Mouse (Mus musculus) CD4-positive, CD25-positive, alpha-beta regulatory T cell, adult 2 months (primary cell): ENCODE data around the gene Thap12.

Experiments
- DNase-seq: peaks from one replicate; pipeline ENCODE4 v3.0.0-alpha.2; 2012; ENCODE audit warnings: low read depth, low spot score

The Thap12 gene

GRCm38 (mm10) chr7:98702283-98703240 lies at the start of gene Thap12:
Gene Thap12, plus strand, starts transcription at chr7:98703103.
- peak; percentile 100 for DNase-seq

GRCm38 (mm10) chr7:98655681-98656530 lies 47.0 kb upstream of the Thap12 start:
- DNase-seq = peak; percentile 86

GRCm38 (mm10) chr7:98656531-98657221 lies 46.2 kb upstream of the Thap12 start, which contains the start of gene Emsy:
Gene Emsy, minus strand, starts transcription at chr7:98656783.
- DNase-seq = peak; percentile 95

DNA sequence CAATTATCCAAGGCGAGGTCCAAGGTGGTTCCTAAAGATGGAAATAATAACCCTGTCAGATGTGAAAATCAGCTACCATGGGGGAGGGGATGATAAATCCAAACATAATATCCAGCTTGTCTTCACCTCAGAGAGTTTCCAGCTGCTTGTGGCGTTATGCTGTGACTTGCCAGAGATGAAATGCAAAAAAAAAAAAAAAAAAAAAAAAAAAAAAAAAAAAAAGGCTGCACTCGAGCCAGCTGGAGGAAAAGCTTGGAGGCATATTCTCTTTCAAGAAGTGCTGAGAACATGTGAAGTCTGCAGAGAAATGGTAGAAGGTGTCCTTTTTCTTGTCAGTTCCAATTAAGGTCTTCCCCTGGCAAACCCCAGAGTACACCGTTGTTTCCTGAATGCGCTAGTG lies 37.7 kb upstream of the Thap12 start:
- DNase-seq = no peak

DNA sequence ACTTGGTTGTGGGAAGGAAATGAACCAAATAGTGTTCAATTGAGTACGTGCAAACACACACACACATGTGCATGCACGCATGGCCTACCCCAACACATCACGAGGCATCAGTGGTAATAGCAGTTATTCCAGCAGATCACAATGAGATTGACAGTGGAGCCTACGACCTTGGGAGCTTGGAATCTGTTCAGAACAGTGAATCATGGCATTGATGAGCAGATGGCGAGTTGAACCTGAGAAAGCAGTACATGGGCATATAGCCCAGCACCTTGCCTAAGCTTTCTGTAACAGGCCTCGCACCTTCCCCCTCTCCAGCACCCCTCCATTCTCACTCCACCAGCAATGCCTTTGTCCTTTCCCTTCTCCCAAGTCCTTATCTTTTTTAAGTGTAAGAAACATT lies 37.2 kb upstream of the Thap12 start:
- no peak for DNase-seq

DNA sequence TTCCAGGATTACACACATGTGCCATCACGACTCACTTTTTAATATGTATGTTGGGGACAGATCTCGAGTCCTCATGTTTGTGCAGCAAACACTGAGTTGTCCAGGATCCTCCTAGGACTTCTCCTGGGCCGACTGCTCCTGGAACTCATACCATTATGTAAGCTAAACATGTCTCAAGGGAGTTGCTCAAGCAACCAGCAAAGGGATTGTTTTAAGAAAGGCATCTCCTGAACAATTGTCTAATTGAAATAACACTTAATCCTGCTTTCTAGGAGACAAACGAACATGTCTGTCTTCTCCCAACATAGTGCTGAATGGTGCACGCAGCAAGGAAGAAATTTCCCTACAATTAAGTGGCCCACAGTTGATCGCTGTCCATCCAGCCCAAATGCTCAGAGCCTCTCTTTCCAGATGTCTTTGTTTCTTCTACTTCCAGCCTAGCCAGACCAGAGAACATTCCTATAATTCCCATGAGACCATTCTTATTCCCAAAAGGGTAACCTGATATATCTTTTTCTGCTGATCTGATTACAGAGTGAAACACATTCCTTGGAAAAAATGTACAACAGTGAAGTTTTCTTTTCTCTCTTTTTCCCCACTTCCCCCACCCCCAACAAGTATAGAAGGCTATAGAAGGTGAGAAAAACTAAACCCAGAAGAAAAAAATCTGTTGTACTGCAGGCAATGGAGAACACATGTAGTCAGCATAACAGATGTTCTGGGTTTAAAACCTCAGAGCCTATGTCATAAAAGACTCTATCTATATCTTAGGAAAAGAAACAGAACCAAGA lies 34.8 kb upstream of the Thap12 start:
- no peak for DNase-seq

DNA sequence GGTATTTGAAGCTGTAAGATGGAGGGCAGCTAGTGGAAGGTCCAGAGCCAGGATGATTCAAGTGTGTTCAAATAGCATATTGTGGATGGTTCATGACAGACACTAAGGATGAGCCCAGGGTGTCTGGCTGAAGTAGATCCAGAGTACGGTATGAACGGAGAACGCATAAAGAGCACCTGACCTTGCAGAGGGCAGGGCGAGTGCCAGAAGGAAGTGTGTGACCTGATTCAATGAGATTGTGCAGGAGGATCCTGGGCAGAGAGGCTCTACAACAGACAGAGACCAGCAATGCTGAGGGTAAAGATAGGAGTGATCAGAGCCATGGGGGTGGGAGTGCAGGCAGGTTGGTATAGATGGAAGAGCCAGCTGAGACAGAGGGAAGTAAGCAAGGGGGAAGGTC lies 32.1 kb upstream of the Thap12 start:
- no peak for DNase-seq

DNA sequence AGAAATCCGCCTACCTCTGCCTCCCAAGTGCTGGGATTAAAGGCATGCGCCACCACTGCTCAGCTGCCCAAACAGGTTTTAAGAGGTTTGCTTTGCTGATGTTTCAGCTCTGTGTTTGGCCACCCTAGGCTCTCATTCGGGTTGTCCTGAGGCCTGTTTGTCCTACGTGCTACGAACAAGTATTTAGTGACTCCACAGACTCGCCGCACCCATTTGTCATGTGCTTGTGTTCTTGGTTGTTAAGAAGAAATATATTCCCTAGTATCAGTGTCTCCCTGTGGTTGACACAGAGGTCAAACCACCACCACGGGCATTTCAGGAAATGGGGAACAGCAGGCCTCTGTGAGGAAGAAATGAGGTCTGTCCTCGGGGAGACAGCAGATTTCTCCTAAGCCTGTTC lies 31.5 kb upstream of the Thap12 start:
- DNase-seq = no peak

DNA sequence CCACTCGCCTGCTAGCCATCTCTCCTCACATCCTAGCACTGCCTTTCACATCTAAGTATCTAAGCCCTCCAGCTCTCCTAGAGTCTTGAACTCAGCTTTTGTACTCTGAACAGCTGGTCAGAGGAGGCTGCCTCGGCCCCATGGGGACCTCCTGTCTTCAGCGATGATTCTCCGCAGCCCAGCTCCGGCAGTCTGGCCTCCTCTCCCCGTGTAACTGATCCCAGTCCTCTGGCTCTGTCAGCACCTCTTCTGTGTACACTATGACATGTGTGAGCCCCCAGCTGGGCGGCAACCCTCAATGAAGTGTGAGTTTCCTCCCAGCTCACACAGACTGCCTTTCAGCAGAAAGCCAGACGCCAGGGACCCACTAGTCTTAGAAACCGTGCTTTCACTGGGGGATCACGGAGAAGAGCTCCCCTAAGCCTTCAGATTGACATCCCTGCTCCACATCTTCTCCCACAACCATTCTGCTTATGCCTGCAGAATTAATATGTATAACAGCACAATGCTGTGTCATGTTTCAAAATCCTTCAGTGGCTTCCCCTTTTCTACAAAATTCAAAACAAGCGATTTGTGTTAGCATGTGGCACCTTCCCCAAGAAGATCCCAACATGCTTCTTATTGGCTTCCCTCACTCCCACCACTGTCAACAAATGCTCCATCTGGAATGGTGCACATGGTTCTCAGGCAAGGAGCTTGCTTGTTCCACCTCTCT lies 30.5 kb upstream of the Thap12 start:
- DNase-seq = no peak

DNA sequence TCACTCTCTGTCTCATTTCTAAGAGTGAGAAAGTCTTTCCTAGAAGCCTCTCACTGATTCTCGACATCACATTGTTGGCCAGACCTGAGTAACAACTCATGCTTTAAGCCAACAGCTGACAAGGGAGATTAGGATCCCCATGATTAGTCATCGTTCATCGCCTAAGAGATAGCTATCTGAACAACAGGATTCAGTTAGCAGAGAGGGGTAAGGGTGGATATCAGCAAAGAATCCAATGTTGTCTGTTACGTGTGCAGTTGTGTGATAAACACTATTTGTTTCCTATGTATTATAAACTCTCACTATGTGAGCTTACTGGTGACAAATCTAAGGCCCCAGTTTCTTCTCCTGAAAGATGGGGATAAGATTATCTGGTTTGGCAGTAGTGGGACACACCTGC lies 28.6 kb upstream of the Thap12 start:
- DNase-seq = no peak

DNA sequence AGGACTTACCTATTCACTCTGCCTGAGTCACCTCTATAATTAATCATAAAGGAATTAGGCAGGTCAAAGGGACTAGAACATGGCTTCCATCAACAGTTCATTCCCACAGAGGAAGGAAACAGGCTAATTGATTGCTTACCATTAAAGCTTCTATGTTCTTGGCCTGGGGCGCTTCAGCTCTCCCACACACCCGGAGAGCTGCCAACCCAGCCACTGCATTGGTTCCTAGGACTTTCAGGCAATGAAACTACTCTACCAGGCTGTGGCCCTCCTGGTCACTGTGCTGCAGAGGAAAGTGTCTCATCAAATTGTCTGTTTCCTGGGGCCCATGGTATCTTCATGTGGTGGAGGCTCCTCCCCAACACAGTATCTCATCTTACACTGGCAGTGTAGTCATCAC lies 25.4 kb upstream of the Thap12 start:
- DNase-seq = no peak

GRCm38 (mm10) chr7:98678441-98678840 lies 24.5 kb upstream of the Thap12 start:
- DNase-seq = no peak

- no peak for DNase-seq
These were observed 22.2 kb upstream of the Thap12 start for GRCm38 (mm10) chr7:98680691-98681090.

DNA sequence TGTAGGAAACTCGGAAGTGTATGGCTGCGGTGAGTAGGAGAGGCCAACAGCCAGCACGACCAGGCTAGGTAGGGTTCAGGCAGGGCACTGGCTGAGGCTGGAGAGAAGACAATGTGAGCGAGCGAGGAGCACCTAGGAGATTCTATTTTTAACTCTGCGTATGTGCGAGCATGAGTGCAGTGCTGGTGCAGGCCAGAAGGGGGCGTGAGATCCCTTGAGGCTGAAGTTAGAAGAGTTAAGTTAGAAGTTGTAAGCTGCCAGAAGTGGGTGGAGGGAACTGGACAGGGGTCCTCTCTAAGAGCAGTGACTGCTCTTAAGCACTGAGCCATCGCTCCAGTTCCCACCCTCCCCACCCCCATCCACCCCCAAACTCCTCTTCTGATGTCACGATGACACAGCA lies 20.1 kb upstream of the Thap12 start:
- DNase-seq = peak; percentile 38

DNA sequence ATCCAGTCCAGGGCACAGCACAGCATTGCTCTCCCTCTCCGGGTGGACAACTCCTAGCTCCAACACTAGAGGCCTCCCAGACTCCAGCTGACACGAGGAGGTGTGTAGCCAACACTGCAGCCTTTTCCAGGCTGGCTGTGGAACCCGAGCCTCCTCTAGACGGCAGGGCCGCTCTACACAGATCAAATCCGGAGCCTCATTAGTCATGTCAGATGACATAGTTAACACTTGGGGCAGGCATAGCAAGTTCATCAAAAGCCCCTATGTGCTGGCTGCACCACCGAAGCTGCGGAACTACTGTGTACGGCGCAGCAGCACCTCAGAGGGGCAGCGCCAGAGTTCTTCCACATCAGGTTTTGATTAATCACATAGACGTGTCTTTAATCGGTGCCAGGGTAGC lies 17.0 kb upstream of the Thap12 start:
- DNase-seq = no peak

DNA sequence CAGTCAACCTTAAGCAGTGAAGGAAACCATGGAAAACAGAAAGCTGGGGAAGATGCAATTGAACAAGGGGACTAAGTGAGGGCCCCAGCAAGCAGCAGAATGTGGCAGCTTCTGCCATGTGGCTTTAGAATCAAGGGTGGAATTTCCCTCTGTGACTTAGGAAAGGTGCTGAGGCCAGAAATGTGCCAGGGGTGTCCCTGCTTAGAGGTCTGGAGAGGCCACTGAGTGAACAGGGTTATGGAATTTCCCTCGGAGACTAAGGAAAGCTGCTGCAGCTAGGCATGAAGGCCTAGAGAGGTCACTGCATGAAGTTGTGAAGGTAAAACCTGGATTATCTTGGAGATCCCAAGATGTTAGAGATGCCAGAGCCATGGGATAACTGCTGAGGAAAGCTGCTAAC lies 12.8 kb upstream of the Thap12 start:
- DNase-seq = no peak

GRCm38 (mm10) chr7:98690831-98691230 lies 12.1 kb upstream of the Thap12 start:
- DNase-seq = peak; percentile 23

DNA sequence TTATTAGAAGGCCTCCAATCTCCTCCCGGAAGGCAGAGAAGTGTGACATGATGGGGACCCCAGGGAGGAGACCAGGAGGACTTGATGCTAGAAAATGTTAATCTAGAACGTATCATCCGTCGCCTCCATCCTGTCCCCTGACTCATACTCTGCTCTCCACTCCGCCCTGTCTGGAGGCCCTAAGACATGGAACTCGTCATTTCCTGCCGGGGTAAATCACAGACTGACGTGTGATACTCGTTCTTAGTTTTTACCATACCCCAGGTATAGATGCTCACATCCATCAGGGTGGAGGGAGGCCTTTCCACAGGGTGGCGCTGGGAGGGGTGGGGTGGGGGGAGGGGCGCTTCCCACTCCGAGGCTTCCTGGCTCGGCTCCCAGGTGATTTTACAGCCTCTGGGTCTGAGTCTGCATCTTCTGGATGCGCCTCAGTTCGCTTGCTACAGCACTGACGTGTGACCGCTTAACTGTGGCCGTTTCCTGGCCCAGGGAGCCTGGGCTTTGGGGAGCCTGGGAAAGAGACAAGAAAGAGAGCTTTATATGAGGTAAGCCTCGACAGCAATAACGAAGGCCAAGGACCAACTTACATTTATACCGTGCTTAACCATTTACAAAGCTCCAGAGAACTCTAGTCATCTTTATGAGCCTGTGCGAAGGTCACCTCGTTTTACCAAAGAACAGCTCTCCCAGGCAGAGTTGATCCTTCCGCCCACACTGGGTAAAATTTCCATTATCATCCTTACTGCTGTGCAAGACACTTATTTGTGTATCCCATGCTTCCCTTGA lies 9.9 kb upstream of the Thap12 start:
- peak; percentile 93 for DNase-seq

DNA sequence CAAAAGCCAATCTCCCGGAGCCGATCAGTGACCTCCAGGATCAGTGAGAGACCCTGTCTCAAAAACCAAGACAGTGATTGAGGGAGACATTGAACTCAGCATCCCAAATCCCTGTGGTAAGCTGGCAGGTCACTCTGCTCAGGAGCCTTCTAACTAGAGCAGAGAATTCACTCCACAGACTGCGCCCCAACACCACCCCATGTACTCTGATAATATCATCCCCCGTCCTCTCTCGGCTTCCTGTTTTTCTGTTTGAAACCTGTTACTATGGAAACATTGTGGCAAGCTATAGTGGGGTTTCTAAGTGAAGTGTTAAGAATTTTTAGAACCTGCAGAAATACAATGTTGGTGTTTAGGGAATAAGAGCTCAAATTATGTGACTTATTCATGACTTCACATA lies 8.9 kb upstream of the Thap12 start:
- DNase-seq = peak; percentile 91

GRCm38 (mm10) chr7:98697496-98697895 lies 5.4 kb upstream of the Thap12 start:
- peak; percentile 59 for DNase-seq
